Mouse (Mus musculus) kidney, embryonic 15.5 days (tissue): ENCODE measurements around the gene Gys1. TPM values are rescaled to one million over a fixed set of nuclear protein-coding genes. Genes with fewer than 3 reads are reported as not detected.
"Not testable (repeated sequence)": the region's sequence is repeated elsewhere in the genome, so short reads cannot be mapped to it uniquely, and the experiment has no call there.

ENCODE experiments used
- ATAC-seq: fragments of 200-750 bp; cut with Nextera tagmentation; replicated peaks from 2 replicates; pipeline ENCODE4 v1.8.0; 2017; ENCODE audit warnings: moderate TSS enrichment; ENCODE audit not compliant: low FRiP score
- H3K27ac ChIP-seq: fragments of 300-500 bp; sonication (generic); 2 replicates; pipeline ENCODE4 v1.5.1; 2015; ENCODE audit warnings: mild to moderate bottlenecking, inconsistent platforms
- H3K27me3 ChIP-seq: fragments of 300-500 bp; sonication (generic); 2 replicates; pipeline ENCODE4 v1.6.1; 2015; ENCODE audit warnings: inconsistent platforms
- H3K36me3 ChIP-seq: fragments of 300-500 bp; sonication (generic); 2 replicates; pipeline ENCODE4 v1.6.1; 2015; ENCODE audit warnings: inconsistent platforms
- H3K4me1 ChIP-seq: fragments of 300-500 bp; sonication (generic); 2 replicates; pipeline ENCODE4 v1.6.1; 2015; ENCODE audit warnings: inconsistent platforms
- H3K4me2 ChIP-seq: fragments of 300-500 bp; sonication (generic); 2 replicates; pipeline ENCODE4 v1.6.1; 2015; ENCODE audit warnings: moderate library complexity, mild to moderate bottlenecking, inconsistent platforms
- H3K4me3 ChIP-seq: fragments of 300-500 bp; sonication (generic); replicated peaks from 2 replicates; pipeline ENCODE4 v1.5.1; 2015; ENCODE audit warnings: mild to moderate bottlenecking, inconsistent platforms
- H3K9ac ChIP-seq: fragments of 300-500 bp; sonication (generic); 2 replicates; pipeline ENCODE4 v1.6.1; 2015; ENCODE audit warnings: mild to moderate bottlenecking, inconsistent platforms
- H3K9me3 ChIP-seq: fragments of 300-500 bp; sonication (generic); replicated peaks from 2 replicates; pipeline ENCODE4 v1.6.1; 2016; ENCODE audit warnings: inconsistent platforms
- WGBS: fragments of 180-500 bp; shearing (Covaris S2); methylation state at CpG from one replicate; pipeline ENCODE4 v1.1.7; 2015; ENCODE audit warnings: mixed read lengths; 5-methylcytosine and 5-hydroxymethylcytosine counted together
- polyA plus RNA-seq: library from polyadenylated mRNA; unstranded; fragments of >200 nt; fragmentation: Nextera tagmentation; extraction: Ambion mirVana; gene quantifications from 2 replicates; pipeline ENCODE4 v1.2.1, GENCODE M21; 2015

Gys1 gene
- polyA plus RNA-seq, 1 experiment from 2014 or later = 40.8 TPM

- Histone ChIP-seq H3K9me3 (no peaks in the 10 kb centered on the region), H3K9ac (peak overlapping the region; percentile 39; the same call in 1 of the 2 replicates), H3K27ac (peak overlapping the region; percentile 94), H3K4me3 (peak overlapping the region; percentile 68), H3K4me2 (peak overlapping the region; percentile 60), H3K27me3 (no peaks in the 10 kb centered on the region), H3K36me3 (peaks cover 62% of the 10 kb centered on the region), H3K4me1 (peaks cover 47% of the 10 kb centered on the region)
- ATAC-seq = no peak
- 65% methylated on average over 7 of the region's 7 CpGs for WGBS
These were observed 25.7 kb downstream of the Gys1 start for GRCm38 (mm10) chr7:45460377-45460776.

- WGBS = 12% methylated on average over 13 of the region's 13 CpGs
These were observed 26.2 kb downstream of the Gys1 start for GRCm38 (mm10) chr7:45460860-45461314.

GRCm38 (mm10) chr7:45461326-45461725, 26.7 kb downstream of the Gys1 start:
- ATAC-seq = no peak
- Histone ChIP-seq H3K4me2 (peak overlapping the region; percentile 60), H3K4me3 (no peak overlapping the region), H3K27me3 (no peaks in the 10 kb centered on the region), H3K27ac (peak overlapping the region; percentile 94), H3K36me3 (peaks cover 57% of the 10 kb centered on the region), H3K9ac (no peak overlapping the region), H3K4me1 (peaks cover 56% of the 10 kb centered on the region), H3K9me3 (no peaks in the 10 kb centered on the region)
- 57% methylated on average over 5 of the region's 5 CpGs for WGBS

More at GRCm38 (mm10) chr7:45460860-45461314, 26.2 kb downstream of the Gys1 start:
- H3K36me3 ChIP-seq = peaks cover 59% of the 10 kb centered on the region
- H3K4me1 ChIP-seq = peaks cover 52% of the 10 kb centered on the region
- H3K27ac ChIP-seq = peak overlapping the region; percentile 94
- no peaks in the 10 kb centered on the region for H3K9me3 ChIP-seq
- H3K9ac ChIP-seq = peak overlapping the region; percentile 6; the same call in 1 of the 2 replicates
- ATAC-seq = peak; percentile 44
- H3K4me2 ChIP-seq = peak overlapping the region; percentile 60
- H3K4me3 ChIP-seq = peak overlapping the region; percentile 68
- no peaks in the 10 kb centered on the region for H3K27me3 ChIP-seq

- Histone ChIP-seq H3K4me1 (peaks cover 53% of the 10 kb centered on the region), H3K9me3 (no peaks in the 10 kb centered on the region), H3K36me3 (peaks cover 57% of the 10 kb centered on the region), H3K27ac (peak overlapping the region; percentile 86), H3K9ac (no peak overlapping the region), H3K4me2 (no peak overlapping the region), H3K4me3 (no peak overlapping the region), H3K27me3 (no peaks in the 10 kb centered on the region)
- no peak for ATAC-seq
- WGBS = 81% methylated on average over 4 of the region's 4 CpGs
These were observed 27.1 kb downstream of the Gys1 start for GRCm38 (mm10) chr7:45461781-45462180.

GRCm38 (mm10) chr7:45462325-45462724, 27.7 kb downstream of the Gys1 start:
- no peak overlapping the region for H3K4me2 ChIP-seq
- H3K4me1 ChIP-seq = peaks cover 52% of the 10 kb centered on the region
- 90% methylated on average over 4 of the region's 4 CpGs for WGBS
- no peak overlapping the region for H3K9ac ChIP-seq
- no peaks in the 10 kb centered on the region for H3K27me3 ChIP-seq
- H3K4me3 ChIP-seq = no peak overlapping the region
- no peak for ATAC-seq
- no peaks in the 10 kb centered on the region for H3K9me3 ChIP-seq
- H3K36me3 ChIP-seq = peaks cover 53% of the 10 kb centered on the region
- H3K27ac ChIP-seq = no peak overlapping the region

GRCm38 (mm10) chr7:45462868-45463267, 28.2 kb downstream of the Gys1 start:
- not testable (repeated sequence) for H3K27me3 ChIP-seq, ATAC-seq, H3K4me3 ChIP-seq, H3K4me2 ChIP-seq, H3K9ac ChIP-seq, H3K27ac ChIP-seq, H3K9me3 ChIP-seq
- H3K4me1 ChIP-seq = peaks cover 48% of the 10 kb centered on the region
- peaks cover 47% of the 10 kb centered on the region for H3K36me3 ChIP-seq
- WGBS = 83% methylated on average over 4 of the region's 4 CpGs

GRCm38 (mm10) chr7:45463987-45464778, 29.5 kb downstream of the Gys1 start:
- 92% methylated on average over 7 of the region's 7 CpGs for WGBS
- Histone ChIP-seq H3K4me1 (peaks cover 42% of the 10 kb centered on the region), H3K4me3 (no peak overlapping the region), H3K9ac (no peak overlapping the region), H3K27ac (no peak overlapping the region), H3K27me3 (no peaks in the 10 kb centered on the region), H3K4me2 (no peak overlapping the region), H3K36me3 (peaks cover 41% of the 10 kb centered on the region), H3K9me3 (no peaks in the 10 kb centered on the region)
- ATAC-seq = no peak

GRCm38 (mm10) chr7:45465112-45465511, 30.5 kb downstream of the Gys1 start:
- WGBS = 93% methylated on average over 12 of the region's 12 CpGs
- Histone ChIP-seq H3K36me3 (peaks cover 41% of the 10 kb centered on the region), H3K27me3 (no peaks in the 10 kb centered on the region), H3K4me1 (peaks cover 39% of the 10 kb centered on the region), H3K4me2 (peak overlapping the region; percentile 87), H3K27ac (no peak overlapping the region), H3K9me3 (no peaks in the 10 kb centered on the region), H3K9ac (no peak overlapping the region), H3K4me3 (peak overlapping the region; percentile 96)
- ATAC-seq = no peak

- Histone ChIP-seq H3K27me3 (no peaks in the 10 kb centered on the region), H3K4me1 (peaks cover 35% of the 10 kb centered on the region), H3K9me3 (no peaks in the 10 kb centered on the region), H3K9ac (peak overlapping the region; percentile 85; the same call in 1 of the 2 replicates), H3K27ac (no peak overlapping the region), H3K4me2 (peak overlapping the region; percentile 87), H3K36me3 (peaks cover 41% of the 10 kb centered on the region), H3K4me3 (peak overlapping the region; percentile 96)
- 84% methylated on average over 9 of the region's 9 CpGs for WGBS
- ATAC-seq = no peak; the same call in 1 of the 2 replicates
These were observed 30.9 kb downstream of the Gys1 start for GRCm38 (mm10) chr7:45465549-45465948.

GRCm38 (mm10) chr7:45466283-45467089, 31.8 kb downstream of the Gys1 start, which contains the start of gene Bax:
Bax (minus strand) TSS chr7:45466898.
- peak within 1 kb of the TSS; percentile 81 for H3K27ac ChIP-seq
- peak within 1 kb of the TSS; percentile 96 for H3K4me3 ChIP-seq
- H3K9ac ChIP-seq = peak within 1 kb of the TSS; percentile 85
- no peaks in the 10 kb centered on the region for H3K27me3 ChIP-seq
- H3K4me1 ChIP-seq = peaks cover 27% of the 10 kb centered on the region
- peak; percentile 79 for ATAC-seq
- peaks cover 40% of the 10 kb centered on the region for H3K36me3 ChIP-seq
- under 1% methylated on average over 57 of the region's 58 CpGs for WGBS
- H3K9me3 ChIP-seq = no peaks in the 10 kb centered on the region
- peak within 1 kb of the TSS; percentile 87 for H3K4me2 ChIP-seq

- no peaks in the 10 kb centered on the region for H3K27me3 ChIP-seq
- H3K36me3 ChIP-seq = peaks cover 33% of the 10 kb centered on the region
- WGBS = 35% methylated on average over 7 of the region's 7 CpGs
- H3K9me3 ChIP-seq = no peaks in the 10 kb centered on the region
- peak overlapping the region; percentile 96 for H3K4me3 ChIP-seq
- H3K9ac ChIP-seq = peak overlapping the region; percentile 85; the same call in 1 of the 2 replicates
- peak overlapping the region; percentile 87 for H3K4me2 ChIP-seq
- H3K4me1 ChIP-seq = peaks cover 21% of the 10 kb centered on the region
- no peak overlapping the region; the same call in none of the 2 replicates for H3K27ac ChIP-seq
- no peak; the same call in 1 of the 2 replicates for ATAC-seq
These were observed 32.5 kb downstream of the Gys1 start for GRCm38 (mm10) chr7:45467090-45467670.
